Mouse (Mus musculus) CH12.LX (cell line): Measurements from ENCODE around the gene Adcy5. TPM values are rescaled to one million over a fixed set of nuclear protein-coding genes. Genes with fewer than 3 reads are reported as not detected.

Experiments
- DNase-seq: peaks from one replicate; pipeline ENCODE4 v3.0.0-alpha.2; 2013; ENCODE audit errors: extremely low read depth
- H3K27ac ChIP-seq: 2 replicates; pipeline ENCODE4 v1.5.1; 2012; ENCODE audit warnings: low read depth, mild to moderate bottlenecking, control low read depth, moderate library complexity; ENCODE audit not compliant: insufficient read depth
- H3K27me3 ChIP-seq: replicated peaks from 2 replicates; pipeline ENCODE3; 2012; ENCODE audit warnings: inconsistent platforms
- H3K36me3 ChIP-seq, 2 experiments: replicated peaks in 1 of 2; 2 replicates each; pipeline versions ENCODE3 to v1.6.1; 2012; ENCODE audit warnings: inconsistent platforms in 1 of 2, low read length in 1 of 2, mild to moderate bottlenecking in 1 of 2, mixed read lengths in 1 of 2, moderate library complexity in 1 of 2; ENCODE audit not compliant: control insufficient read depth in 1 of 2, insufficient read depth in 1 of 2
- H3K4me1 ChIP-seq, 2 experiments: 2 replicates each; pipeline ENCODE4 v1.6.1; 2012; ENCODE audit warnings: inconsistent platforms in 1 of 2, moderate library complexity in 1 of 2; ENCODE audit not compliant: insufficient read depth in 2 of 2, control insufficient read depth in 1 of 2
- H3K4me2 ChIP-seq: 2 replicates; pipeline ENCODE4 v1.6.1; 2012; ENCODE audit warnings: low read depth, mild to moderate bottlenecking, control low read depth; ENCODE audit not compliant: poor library complexity, insufficient read depth, severe bottlenecking
- H3K4me3 ChIP-seq, 3 experiments: fragments of 150-350 bp in 1 of 3; sonication (generic) in 1 of 3; replicated peaks in 1 of 3; 2 replicates each; pipeline versions ENCODE3 to v1.5.1; 2011 to 2012; ENCODE audit warnings: low read depth in 2 of 3, low read length in 2 of 3, mild to moderate bottlenecking in 2 of 3, moderate library complexity in 2 of 3, control low read depth in 1 of 3, improper control_type of control experiment in 1 of 3, inconsistent platforms in 1 of 3, mixed read lengths in 1 of 3; ENCODE audit not compliant: poor library complexity in 1 of 3
- H3K79me2 ChIP-seq: replicated peaks from 2 replicates; pipeline ENCODE4 v1.6.1; 2012; ENCODE audit warnings: mild to moderate bottlenecking, moderate library complexity; ENCODE audit not compliant: control insufficient read depth, poor library complexity, insufficient read depth, severe bottlenecking; ENCODE audit errors: extremely low read depth
- H3K9ac ChIP-seq: 2 replicates; pipeline ENCODE4 v1.6.1; 2012; ENCODE audit warnings: low read depth, mild to moderate bottlenecking, control low read depth, moderate library complexity; ENCODE audit not compliant: insufficient read depth
- H3K9me3 ChIP-seq: replicated peaks from 2 replicates; pipeline ENCODE3; 2012; ENCODE audit warnings: low read length, inconsistent platforms, mixed read lengths
- CHD1 ChIP-seq: IDR thresholded peaks from 2 replicates; pipeline ENCODE4 v1.6.1; 2012; ENCODE audit warnings: low read depth, low read length, improper control_type of control experiment, inconsistent platforms
- CHD2 ChIP-seq: IDR thresholded peaks from 2 replicates; pipeline ENCODE4 v1.6.1; 2011; ENCODE audit warnings: low read length, improper control_type of control experiment
- E2F4 ChIP-seq: IDR thresholded peaks from 2 replicates; pipeline ENCODE4 v1.6.1; 2011; ENCODE audit warnings: low read depth, low read length, improper control_type of control experiment; ENCODE audit not compliant: insufficient replicate concordance
- EP300 ChIP-seq: IDR thresholded peaks from 2 replicates; pipeline ENCODE4 v1.6.1; 2011; ENCODE audit warnings: low read length, improper control_type of control experiment
- ETS1 ChIP-seq: conservative IDR thresholded peaks from 2 replicates; pipeline ENCODE4 v1.6.1; 2012; ENCODE audit warnings: low read depth, mild to moderate bottlenecking, inconsistent platforms, low read length, improper control_type of control experiment, moderate library complexity
- HCFC1 ChIP-seq: IDR thresholded peaks from 2 replicates; pipeline ENCODE4 v1.6.1; 2012; ENCODE audit warnings: low read depth, mild to moderate bottlenecking, inconsistent platforms, low read length, improper control_type of control experiment
- IRF4 ChIP-seq: IDR thresholded peaks from 2 replicates; pipeline ENCODE4 v1.6.1; 2014; ENCODE audit warnings: low read depth, mild to moderate bottlenecking, inconsistent platforms, low read length, improper control_type of control experiment
- JUN ChIP-seq: IDR thresholded peaks from 2 replicates; pipeline ENCODE4 v1.6.1; 2011; ENCODE audit warnings: low read depth, mild to moderate bottlenecking, low read length, improper control_type of control experiment, moderate library complexity; ENCODE audit not compliant: insufficient read depth
- JUND ChIP-seq: conservative IDR thresholded peaks from 2 replicates; pipeline ENCODE4 v1.6.1; 2011; ENCODE audit warnings: low read depth, low read length, improper control_type of control experiment
- KAT2A ChIP-seq: IDR thresholded peaks from 2 replicates; pipeline ENCODE4 v1.6.1; 2012; ENCODE audit warnings: low read length, improper control_type of control experiment, inconsistent platforms; ENCODE audit not compliant: insufficient replicate concordance
- MAFK ChIP-seq: IDR thresholded peaks from 2 replicates; pipeline ENCODE4 v1.6.1; 2011; ENCODE audit warnings: low read length, improper control_type of control experiment; ENCODE audit not compliant: insufficient replicate concordance
- MAZ ChIP-seq: IDR thresholded peaks from 2 replicates; pipeline ENCODE4 v1.6.1; 2012; ENCODE audit warnings: low read depth, mild to moderate bottlenecking, inconsistent platforms, low read length, improper control_type of control experiment, moderate library complexity
- MXI1 ChIP-seq: IDR thresholded peaks from 2 replicates; pipeline ENCODE4 v1.6.1; 2011; ENCODE audit warnings: mild to moderate bottlenecking, low read depth, low read length, improper control_type of control experiment
- NELFE ChIP-seq: IDR thresholded peaks from 2 replicates; pipeline ENCODE4 v1.6.1; 2011; ENCODE audit warnings: low read depth, low read length, improper control_type of control experiment
- NRF1 ChIP-seq: IDR thresholded peaks from 2 replicates; pipeline ENCODE4 v1.6.1; 2014; ENCODE audit warnings: low read depth, mild to moderate bottlenecking, inconsistent platforms, low read length, improper control_type of control experiment, moderate library complexity
- POLR2A ChIP-seq: IDR thresholded peaks from 2 replicates; pipeline ENCODE4 v1.6.1; 2011; ENCODE audit warnings: low read depth, mild to moderate bottlenecking, improper control_type of control experiment, low read length
- POLR2AphosphoS2 ChIP-seq: IDR thresholded peaks from 2 replicates; pipeline ENCODE4 v1.6.1; 2011; ENCODE audit warnings: low read depth, low read length, improper control_type of control experiment
- SMC3 ChIP-seq: IDR thresholded peaks from 2 replicates; pipeline ENCODE4 v1.6.1; 2011; ENCODE audit warnings: low read depth, low read length, improper control_type of control experiment
- TCF12 ChIP-seq: IDR thresholded peaks from 2 replicates; pipeline ENCODE4 v1.6.1; 2014; ENCODE audit warnings: low read depth, mild to moderate bottlenecking, inconsistent platforms, low read length, improper control_type of control experiment
- UBTF ChIP-seq: IDR thresholded peaks from 2 replicates; pipeline ENCODE4 v1.6.1; 2012; ENCODE audit warnings: low read depth, mild to moderate bottlenecking, inconsistent platforms, low read length, improper control_type of control experiment, moderate library complexity
- USF1 ChIP-seq: IDR thresholded peaks from 2 replicates; pipeline ENCODE4 v1.6.1; 2014; ENCODE audit warnings: low read depth, mild to moderate bottlenecking, inconsistent platforms, low read length, improper control_type of control experiment
- USF2 ChIP-seq: conservative IDR thresholded peaks from 2 replicates; pipeline ENCODE4 v1.6.1; 2011; ENCODE audit warnings: low read depth, low read length, improper control_type of control experiment
- ZC3H11A ChIP-seq: IDR thresholded peaks from 2 replicates; pipeline ENCODE4 v1.6.1; 2012; ENCODE audit warnings: low read depth, mild to moderate bottlenecking, inconsistent platforms, low read length, improper control_type of control experiment
- ZKSCAN1 ChIP-seq: IDR thresholded peaks from 2 replicates; pipeline ENCODE4 v1.6.1; 2012; ENCODE audit warnings: low read depth, inconsistent platforms, low read length, improper control_type of control experiment, borderline replicate concordance
- ZMIZ1 ChIP-seq: IDR thresholded peaks from 2 replicates; pipeline ENCODE4 v1.6.1; 2012; ENCODE audit warnings: low read depth, mild to moderate bottlenecking, inconsistent platforms, low read length, improper control_type of control experiment
- ZNF384 ChIP-seq: IDR thresholded peaks from 2 replicates; pipeline ENCODE4 v1.6.1; 2012; ENCODE audit warnings: low read depth, low read length, improper control_type of control experiment, inconsistent platforms
- dilution Hi-C: fragments of 300-500 bp; cut with MboI; formaldehyde crosslinking; loops from 2 replicates; pipeline ENCODE4 v1.14.3; 2020; ENCODE audit warnings: low sequenced_read_pairs; ENCODE audit not compliant: extremely low pct_unique_long_range_greater_than_20kb, extremely low pct_ligation_motif_present
- in situ Hi-C: fragments of 300-500 bp; cut with MboI; formaldehyde crosslinking; loops from 3 replicates; pipeline ENCODE4 v1.14.3; 2019; ENCODE audit warnings: low sequenced_read_pairs, low pct_ligation_motif_present, low pct_unique_long_range_greater_than_20kb, mixed read lengths
- polyA plus RNA-seq: library from polyadenylated mRNA; unstranded; fragments of >175 nt; gene quantifications from 2 replicates; pipeline ENCODE4 v1.2.1, GENCODE M21; 2012; ENCODE audit warnings: low read depth; ENCODE audit not compliant: insufficient read length
- total RNA-seq, 2 experiments: library from RNA; depleted of rRNA; stranded (reverse); fragments of 300-350 nt in 1 of 2; fragments of >200 nt in 1 of 2; gene quantifications; 2 replicates each; pipeline ENCODE4 v1.2.3; 2012 to 2014

Adcy5 gene
- total and polyA plus RNA-seq, 3 experiments = 0.04 TPM; not detected in 2

DNA sequence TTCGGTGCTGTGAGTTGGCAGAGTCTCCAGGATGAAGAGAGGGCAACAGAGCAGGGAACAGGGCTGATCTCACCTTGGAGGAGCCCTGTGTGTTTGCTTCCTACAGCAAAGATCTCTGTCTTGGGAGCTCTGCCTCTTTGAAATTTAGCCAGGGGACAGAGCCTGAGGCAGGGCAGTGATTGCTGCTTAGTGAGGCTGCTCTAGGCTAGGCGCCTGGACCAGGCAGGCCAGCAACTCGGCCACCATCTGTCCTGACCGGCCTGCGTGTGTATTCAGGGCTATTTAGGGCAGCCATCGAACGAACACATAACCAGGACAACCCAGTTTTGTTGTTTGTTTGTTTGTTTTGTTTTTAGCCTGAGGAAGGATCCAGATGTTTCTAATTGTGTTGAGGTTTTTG lies 36.6 kb downstream of the Adcy5 start:
- dilution Hi-C loops = no loop called here
- no peak overlapping the region for H3K9ac ChIP-seq
- no peak for DNase-seq
- H3K4me3 ChIP-seq = no peak overlapping the region
- in situ Hi-C loops = no loop called here
- no peaks in the 10 kb centered on the region for H3K79me2 ChIP-seq
- peaks cover 0 to 8% of the 10 kb centered on the region in 2 experiments; a peak in 1 of 4 replicates for H3K4me1 ChIP-seq
- no peak overlapping the region for H3K4me2 ChIP-seq
- peaks cover 3% of the 10 kb centered on the region for H3K9me3 ChIP-seq
- TF ChIP-seq POLR2A (no peak), USF1 (no peak), ZNF384 (no peak), E2F4 (no peak), ZKSCAN1 (no peak), MAFK (no peak), IRF4 (no peak), NRF1 (no peak), USF2 (no peak), JUND (no peak), KAT2A (no peak), MAZ (no peak), MXI1 (no peak), HCFC1 (no peak), ETS1 (no peak), ZC3H11A (no peak), JUN (no peak), UBTF (no peak), SMC3 (no peak), TCF12 (no peak)
- no peaks in the 10 kb centered on the region for H3K36me3 ChIP-seq
- no peak overlapping the region for H3K27ac ChIP-seq
- H3K27me3 ChIP-seq = peaks cover 91% of the 10 kb centered on the region

DNA sequence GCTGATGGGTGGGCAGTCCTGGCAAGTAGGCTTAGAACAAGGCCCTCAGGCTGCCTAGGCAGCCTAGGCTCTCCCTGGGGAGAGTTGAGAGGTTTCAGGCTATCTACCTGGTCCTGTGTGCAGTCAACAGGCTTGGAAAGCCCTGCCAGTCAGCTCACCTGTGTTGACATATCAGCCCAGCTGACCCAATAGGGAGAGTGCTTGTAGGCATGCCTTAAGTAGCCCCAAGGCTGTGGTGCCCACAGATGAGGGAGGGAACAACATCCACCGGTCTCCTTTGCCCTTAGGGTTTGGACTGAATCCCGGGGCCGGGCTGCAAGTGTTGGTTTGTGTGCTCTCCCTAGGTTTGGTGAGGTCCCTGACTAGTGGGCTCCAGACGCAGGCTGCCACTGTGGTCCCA lies 37.8 kb downstream of the Adcy5 start:
- Histone ChIP-seq H3K4me2 (no peak overlapping the region), H3K27me3 (peaks cover 91% of the 10 kb centered on the region), H3K36me3 (no peaks in the 10 kb centered on the region), H3K9ac (no peak overlapping the region), H3K4me3 (no peak overlapping the region), H3K27ac (no peak overlapping the region), H3K9me3 (peaks cover 9% of the 10 kb centered on the region), H3K79me2 (no peaks in the 10 kb centered on the region), H3K4me1 (peaks cover 0 to 8% of the 10 kb centered on the region in 2 experiments; a peak in 1 of 4 replicates)
- dilution Hi-C loops = no loop called here
- DNase-seq = no peak
- in situ Hi-C loops = no loop called here
- TF ChIP-seq CHD1 (no peak), NRF1 (no peak), ZNF384 (no peak), TCF12 (no peak), JUN (no peak), NELFE (no peak), USF1 (no peak), CHD2 (no peak), MXI1 (no peak), EP300 (no peak), USF2 (no peak), ZMIZ1 (no peak), IRF4 (no peak), KAT2A (no peak), ZC3H11A (no peak), POLR2AphosphoS2 (no peak), E2F4 (no peak)
